Mouse (Mus musculus): Measurements from ENCODE around the gene E430018J23Rik.
A peak's percentile ranks its signal among the peaks of the same experiment; 100 is the strongest.
"Not testable (repeated sequence)": the region's sequence is repeated elsewhere in the genome, so short reads cannot be mapped to it uniquely, and the experiment has no call there.

The E430018J23Rik gene

GRCm38 (mm10) chr7:127341861-127342260 lies 51.6 kb downstream of the E430018J23Rik start:
- not testable (repeated sequence) for DNase-seq

GRCm38 (mm10) chr7:127341356-127341755 lies 52.1 kb downstream of the E430018J23Rik start:
- peak; percentile 52 for DNase-seq

Data from kidney, postnatal 10 days (tissue).